Mouse (Mus musculus): ENCODE results near the gene Dhx16. TPM values are rescaled to one million over a fixed set of nuclear protein-coding genes. Genes with fewer than 3 reads are reported as not detected.

Gene Dhx16
- total RNA-seq, 2 experiments from 2014 or later, result 44.4 to 52.3 TPM

GRCm38 (mm10) chr17:35887725-35888124 lies 8.1 kb downstream of the Dhx16 start:
- DNase-seq (ENCODE audit: low spot score in 2 of 2), result no peak

DNA sequence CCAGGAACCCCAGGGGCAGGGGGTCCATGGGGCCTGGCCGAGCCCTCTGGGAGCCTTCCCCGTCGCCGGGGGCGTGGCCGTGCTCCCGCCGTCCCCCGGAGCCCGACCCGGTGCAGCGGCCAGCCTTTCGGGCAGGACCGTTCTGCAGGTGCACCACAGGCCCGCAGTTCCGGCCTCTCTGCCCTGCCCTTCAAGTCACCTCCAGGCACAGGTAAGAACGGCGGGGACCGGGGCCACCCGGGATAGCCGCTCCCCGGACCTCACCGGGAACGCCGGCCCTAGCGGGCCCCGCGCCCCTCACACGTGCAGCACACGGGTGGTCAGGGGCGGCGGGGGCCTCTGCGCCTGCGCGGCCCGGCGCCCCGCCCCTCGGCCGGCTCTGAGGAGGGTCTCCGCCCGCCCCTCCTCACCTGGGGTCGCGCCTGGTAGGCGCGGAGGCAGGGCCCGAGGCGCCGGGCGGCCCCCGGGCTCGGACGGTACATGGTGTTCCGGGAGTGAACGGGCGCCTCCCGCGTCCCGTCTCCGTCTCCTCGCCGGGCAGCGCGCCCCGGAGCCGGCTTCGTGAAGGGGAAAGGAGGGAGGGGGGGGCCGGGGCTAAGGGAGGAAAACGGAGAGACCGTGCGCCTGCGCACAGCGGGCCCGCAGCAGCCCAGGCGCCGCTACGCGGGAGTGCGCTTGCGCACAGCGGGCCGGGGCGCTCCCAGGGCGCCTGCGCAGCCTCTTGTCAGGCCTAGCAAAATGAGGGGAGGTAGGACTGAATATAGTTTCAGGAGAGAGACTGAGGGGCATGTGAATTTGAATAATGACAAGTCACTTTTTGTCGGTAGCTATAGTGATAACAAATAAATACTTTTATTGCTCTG lies 17.4 kb downstream of the Dhx16 start, which contains the start of gene 2310061I04Rik:
Gene 2310061I04Rik, minus strand, starts transcription at position 651 of the 863 bp plus-strand sequence.
- DNase-seq (ENCODE audit: low spot score in 2 of 2), result peak; percentile 77 to 84

DNA sequence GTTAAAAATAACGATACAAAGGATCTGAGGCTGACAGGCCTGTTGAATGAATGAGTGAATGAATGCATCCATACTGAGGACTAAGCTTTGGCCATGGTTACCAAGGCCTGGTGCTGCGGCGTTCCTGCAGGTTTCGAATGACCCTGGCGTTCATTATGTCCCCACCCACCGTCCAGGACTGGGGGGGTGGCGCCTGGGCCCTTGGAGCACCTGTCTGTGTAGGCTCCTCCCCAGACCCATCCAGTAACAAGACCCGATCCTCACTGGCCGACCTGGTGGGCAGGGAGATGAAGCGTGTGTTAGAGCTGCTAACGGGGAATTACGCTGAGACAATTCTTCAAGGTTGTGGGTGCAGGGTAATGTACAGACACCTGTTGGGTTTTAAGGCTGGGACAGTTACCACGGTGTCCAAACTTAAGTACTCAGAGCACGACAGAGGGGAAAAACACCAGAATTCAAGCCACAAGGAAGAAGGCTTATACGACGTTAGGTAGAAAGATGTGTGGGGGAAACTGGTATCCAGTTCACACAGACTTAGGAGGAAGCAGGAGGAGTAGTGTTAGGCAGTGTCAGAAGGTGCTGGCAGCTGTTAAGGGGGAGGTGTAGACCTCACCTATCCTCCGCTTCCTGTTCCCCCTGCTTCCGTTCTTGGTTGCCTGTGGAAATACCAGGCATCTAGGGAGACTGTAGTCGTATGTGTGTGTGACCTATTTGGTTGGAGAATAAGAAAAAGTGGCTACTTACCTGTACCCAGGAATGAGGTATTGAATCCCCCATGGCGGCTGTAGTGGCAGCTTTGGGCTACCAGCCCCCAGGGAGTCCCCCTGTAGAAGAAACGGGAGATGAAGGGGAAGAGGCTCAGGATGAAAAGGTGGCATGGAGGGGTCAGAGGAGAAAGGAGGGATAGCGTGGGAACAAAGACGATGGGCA lies 18.3 kb downstream of the Dhx16 start:
- no peak for DNase-seq (ENCODE audit: low spot score in 2 of 2)

GRCm38 (mm10) chr17:35900636-35901035 lies 21.0 kb downstream of the Dhx16 start:
- DNase-seq (ENCODE audit: low spot score in 2 of 2), result no peak

DNA sequence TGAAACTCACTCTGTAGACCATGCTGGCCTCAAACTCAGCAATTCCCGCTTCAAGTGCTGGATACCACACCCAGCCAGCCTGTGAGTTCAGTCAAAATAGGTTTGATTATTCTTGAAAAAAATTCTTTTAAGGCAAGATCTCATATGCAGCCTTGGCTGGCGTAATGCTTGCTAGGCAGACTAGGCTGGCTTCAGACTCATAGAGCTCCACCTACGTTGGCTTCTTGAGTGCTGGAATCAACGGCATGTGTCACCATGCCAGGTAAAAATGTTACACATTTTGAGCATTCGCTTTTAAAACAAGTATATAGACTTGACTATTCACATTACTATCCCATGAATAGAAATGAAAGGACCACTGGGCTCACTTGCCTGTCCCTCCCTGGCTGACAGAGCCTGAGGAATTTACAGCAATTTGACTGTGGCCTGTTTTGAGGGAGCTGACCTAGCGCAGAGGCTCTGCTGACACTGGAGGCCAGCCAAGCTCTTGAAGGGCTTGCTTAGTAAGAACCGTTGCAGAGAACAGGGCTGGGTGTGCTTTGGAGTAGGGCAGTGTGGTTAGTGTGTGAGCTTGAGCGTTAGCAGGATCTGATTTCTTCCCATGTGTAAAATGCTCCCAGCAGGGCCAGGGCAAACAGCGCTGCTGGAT lies 23.8 kb downstream of the Dhx16 start:
- no peak for DNase-seq (ENCODE audit: low spot score in 2 of 2)

- no peak for DNase-seq (ENCODE audit: low spot score in 2 of 2)
These were observed 24.4 kb downstream of the Dhx16 start for GRCm38 (mm10) chr17:35903992-35904355.

- no peak for DNase-seq (ENCODE audit: low spot score in 2 of 2)
These were observed 26.0 kb downstream of the Dhx16 start for GRCm38 (mm10) chr17:35905587-35905986.

- no peak for DNase-seq (ENCODE audit: low spot score in 2 of 2)
These were observed 28.0 kb downstream of the Dhx16 start for GRCm38 (mm10) chr17:35907609-35908008.

GRCm38 (mm10) chr17:35909186-35909918 lies 29.7 kb downstream of the Dhx16 start:
- DNase-seq (ENCODE audit: low spot score in 2 of 2), result no peak

DNA sequence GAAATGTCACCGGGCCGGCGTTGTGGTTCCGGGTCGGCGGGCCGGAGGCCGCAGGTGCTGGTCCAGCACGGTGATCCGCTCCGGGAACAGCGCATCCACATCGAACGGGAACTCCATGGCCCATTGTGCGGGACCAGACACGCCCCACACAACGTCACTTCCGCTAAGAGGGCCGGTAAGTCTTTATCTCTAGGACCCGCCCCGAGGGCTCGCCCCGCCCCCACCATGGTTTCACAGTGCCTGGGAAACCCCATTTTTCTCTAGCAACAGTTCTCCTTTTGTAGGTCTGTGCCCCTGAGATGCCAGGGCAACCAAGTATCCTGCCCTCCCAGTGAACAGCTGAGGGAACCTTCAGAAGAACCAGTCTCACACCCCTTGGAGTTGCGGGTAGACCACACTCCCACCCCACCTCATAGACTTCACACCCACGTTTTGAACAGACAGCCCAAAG lies 30.3 kb downstream of the Dhx16 start, which contains the start of gene Atat1:
Gene Atat1, minus strand, starts transcription at position 157 of the 451 bp plus-strand sequence.
- DNase-seq (ENCODE audit: low spot score in 2 of 2), result peak; percentile 82 to 90

DNA sequence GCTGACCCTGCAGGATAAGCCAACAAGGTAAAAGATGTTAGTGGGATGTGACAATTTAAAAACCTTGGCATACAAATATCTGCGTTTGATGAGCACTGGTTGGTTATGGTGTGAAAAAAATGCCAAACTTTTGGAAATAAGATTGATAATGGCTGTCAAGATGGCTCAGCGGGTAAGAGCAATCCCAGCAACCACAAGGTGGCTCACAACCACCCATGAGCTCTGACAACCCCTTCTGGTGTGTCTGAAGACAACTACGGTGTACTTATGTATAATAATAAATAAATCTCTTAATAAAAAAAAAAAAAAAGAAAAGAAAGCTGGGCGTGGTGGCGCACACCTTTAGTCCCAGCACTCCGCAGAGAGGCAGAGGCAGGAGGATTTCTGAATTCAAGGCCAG lies 35.4 kb downstream of the Dhx16 start:
- DNase-seq (ENCODE audit: low spot score in 2 of 2), result no peak

DNA sequence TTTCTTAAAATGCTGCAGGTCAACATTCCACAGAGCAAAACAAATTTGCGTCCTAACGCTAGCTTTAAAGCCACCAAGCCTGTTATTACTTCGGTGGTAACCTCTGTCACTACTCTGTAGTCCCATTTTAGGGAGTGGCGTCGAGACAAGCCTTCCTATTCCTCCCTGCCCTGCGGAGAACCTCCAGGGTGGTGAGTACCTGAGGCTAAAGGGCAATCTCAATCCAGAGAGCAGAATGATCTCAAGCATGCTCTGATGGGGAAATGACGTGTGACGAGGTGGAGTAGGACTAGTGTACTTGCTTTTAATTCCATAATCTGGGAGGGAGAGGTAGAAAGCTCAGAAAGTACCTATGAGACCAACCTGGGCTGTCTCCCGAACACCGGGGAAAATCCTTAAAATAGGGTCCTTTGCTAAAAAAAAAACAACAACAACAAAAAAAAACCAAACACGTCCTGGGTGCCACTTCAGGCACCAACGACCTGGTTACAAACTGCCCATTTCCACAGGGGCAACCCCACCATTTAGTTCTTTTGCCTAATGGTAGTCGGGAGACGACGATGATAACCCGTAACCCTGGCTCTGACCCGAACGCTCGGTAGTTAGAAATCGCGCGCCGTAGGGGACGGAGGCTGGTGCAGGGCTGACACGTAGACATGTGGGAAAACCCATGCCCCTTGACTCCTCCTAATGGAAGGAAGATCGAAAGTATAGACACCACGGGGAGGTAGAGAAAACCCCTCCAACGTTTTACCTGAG lies 36.1 kb downstream of the Dhx16 start:
- DNase-seq (ENCODE audit: low spot score in 2 of 2), result no peak

GRCm38 (mm10) chr17:35916297-35917142 lies 36.9 kb downstream of the Dhx16 start, which contains the start of the genes Mrps18b and Ppp1r10:
Gene Mrps18b, minus strand, starts transcription at chr17:35916389.
Gene Ppp1r10, plus strand, starts transcription at chr17:35916434.
- peak; percentile 95 to 97 for DNase-seq (ENCODE audit: low spot score in 2 of 2)

DNA sequence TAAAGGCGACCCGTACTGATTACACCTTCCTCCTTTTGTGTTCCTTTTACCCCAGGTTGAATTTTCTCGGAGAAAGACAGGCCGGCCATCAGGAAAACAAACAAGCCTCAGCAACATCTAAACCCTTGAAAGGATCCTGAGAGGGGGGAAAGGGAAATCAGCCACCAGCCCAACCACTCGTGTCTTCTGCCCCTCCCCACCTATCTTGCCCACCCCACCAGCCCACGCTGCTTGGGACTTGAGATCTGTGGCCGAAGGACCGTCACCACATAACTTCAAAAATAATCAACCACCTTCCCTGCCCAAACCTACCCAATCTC lies 37.5 kb downstream of the Dhx16 start:
- DNase-seq (ENCODE audit: low spot score in 2 of 2), result no peak

DNA sequence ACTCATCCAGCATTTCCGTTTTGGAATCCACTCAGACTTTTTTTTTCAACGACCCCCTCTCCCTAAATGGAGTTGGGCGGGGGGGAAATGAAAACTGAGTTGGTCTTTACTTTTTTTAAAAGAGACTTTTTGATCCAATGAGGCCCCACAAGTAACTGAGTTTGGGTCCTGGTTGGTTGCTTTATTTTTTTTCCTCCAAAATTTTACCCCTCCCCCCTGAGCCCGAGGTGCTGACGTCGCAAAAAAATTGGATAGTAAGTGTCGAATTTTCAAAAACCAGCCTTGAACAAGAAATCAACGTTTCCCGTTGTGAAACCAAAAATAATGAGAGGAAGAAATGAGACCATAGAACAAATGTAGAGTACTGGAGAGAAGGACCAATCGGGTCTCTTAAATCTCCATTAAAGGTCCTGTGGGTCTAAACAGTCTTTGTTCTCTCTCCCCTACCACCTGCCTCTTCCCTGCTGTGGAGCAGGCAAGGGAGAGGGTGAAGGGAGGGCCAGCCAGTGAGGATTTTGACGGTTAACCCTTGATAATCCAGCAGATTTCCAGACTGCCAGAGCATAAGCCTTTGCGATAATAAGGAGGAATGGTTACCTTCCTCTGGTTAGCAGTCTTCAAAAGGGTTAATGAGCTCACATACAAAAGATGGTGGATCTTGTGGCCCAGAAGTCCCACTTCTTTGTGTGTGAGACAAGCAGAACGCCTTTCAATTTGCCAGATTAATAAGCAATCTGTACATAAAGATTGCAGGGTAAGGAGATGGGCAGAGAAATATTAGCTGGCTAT lies 38.0 kb downstream of the Dhx16 start:
- no peak for DNase-seq (ENCODE audit: low spot score in 2 of 2)

- no peak for DNase-seq (ENCODE audit: low spot score in 2 of 2)
These were observed 38.8 kb downstream of the Dhx16 start for GRCm38 (mm10) chr17:35918276-35919059.

DNA sequence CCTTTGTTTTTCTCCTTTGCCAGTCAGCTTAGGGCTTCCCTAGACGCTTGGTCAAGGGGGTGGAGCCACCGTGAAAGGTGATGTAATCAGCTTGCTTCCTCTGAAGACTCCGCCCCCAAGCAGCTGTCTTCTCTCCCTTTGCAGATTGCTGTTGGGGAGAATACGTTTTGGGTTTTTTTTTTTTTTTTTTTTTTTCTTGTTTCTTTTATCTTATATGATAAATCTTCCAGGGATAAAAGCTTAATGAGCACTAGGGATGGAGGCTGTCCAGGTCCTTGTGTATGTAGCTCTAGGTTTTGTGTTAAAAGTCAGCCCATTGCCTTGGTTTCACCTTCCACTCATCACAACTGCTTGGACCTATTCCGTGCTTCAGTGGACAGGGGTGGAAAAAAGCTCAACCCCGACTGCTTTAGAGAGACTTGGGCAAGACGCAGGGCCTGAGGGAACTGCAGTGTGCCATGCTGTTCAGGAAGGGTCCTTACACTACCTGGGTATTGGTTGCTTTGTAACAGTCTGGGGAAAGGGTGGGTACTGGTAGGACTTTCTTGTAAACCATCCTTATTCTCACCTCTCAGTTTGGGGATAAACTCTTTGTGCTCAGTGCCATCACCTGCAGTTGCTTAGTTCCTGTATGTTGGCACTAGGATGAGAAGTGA lies 39.6 kb downstream of the Dhx16 start:
- peak; percentile 54 to 78 for DNase-seq (ENCODE audit: low spot score in 2 of 2)

Data from adrenal gland, postnatal 4 days (tissue).